Mouse (Mus musculus) cortical plate, adult 2 months (tissue): ENCODE data around the gene Musk. TPM values are rescaled to one million over a fixed set of nuclear protein-coding genes. Genes with fewer than 3 reads are reported as not detected.

ENCODE experiments used
- H3K27ac ChIP-seq: fragments of 200-500 bp; 2 replicates; pipeline ENCODE4 v1.5.1; 2012; ENCODE audit warnings: low read length, control low read depth, inconsistent platforms; ENCODE audit not compliant: insufficient read depth
- H3K4me1 ChIP-seq: fragments of 200-500 bp; 2 replicates; pipeline ENCODE4 v1.6.1; 2011; ENCODE audit warnings: low read length; ENCODE audit not compliant: control insufficient read depth, insufficient read depth
- H3K4me3 ChIP-seq: fragments of 200-500 bp; 2 replicates; pipeline ENCODE4 v1.5.1; 2011; ENCODE audit warnings: mild to moderate bottlenecking, low read length, control low read depth; ENCODE audit not compliant: insufficient read depth
- CTCF ChIP-seq: fragments of 200-500 bp; IDR thresholded peaks from 2 replicates; pipeline ENCODE4 v1.5.1; 2011; ENCODE audit warnings: mild to moderate bottlenecking, control low read depth, low read length; ENCODE audit not compliant: insufficient read depth; ENCODE audit errors: extremely low read depth
- POLR2A ChIP-seq: fragments of 200-500 bp; IDR thresholded peaks from 2 replicates; pipeline ENCODE4 v1.6.1; 2011; ENCODE audit warnings: mild to moderate bottlenecking, low read length, control low read depth; ENCODE audit not compliant: insufficient read depth; ENCODE audit errors: extremely low read depth
- polyA plus RNA-seq: library from polyadenylated mRNA; depleted of rRNA; stranded (reverse); fragments of >200 nt; gene quantifications from 2 replicates; pipeline ENCODE4 v1.2.3, GENCODE M21; 2012

Musk gene
- polyA plus RNA-seq, 1 experiment = 0.67 TPM

DNA sequence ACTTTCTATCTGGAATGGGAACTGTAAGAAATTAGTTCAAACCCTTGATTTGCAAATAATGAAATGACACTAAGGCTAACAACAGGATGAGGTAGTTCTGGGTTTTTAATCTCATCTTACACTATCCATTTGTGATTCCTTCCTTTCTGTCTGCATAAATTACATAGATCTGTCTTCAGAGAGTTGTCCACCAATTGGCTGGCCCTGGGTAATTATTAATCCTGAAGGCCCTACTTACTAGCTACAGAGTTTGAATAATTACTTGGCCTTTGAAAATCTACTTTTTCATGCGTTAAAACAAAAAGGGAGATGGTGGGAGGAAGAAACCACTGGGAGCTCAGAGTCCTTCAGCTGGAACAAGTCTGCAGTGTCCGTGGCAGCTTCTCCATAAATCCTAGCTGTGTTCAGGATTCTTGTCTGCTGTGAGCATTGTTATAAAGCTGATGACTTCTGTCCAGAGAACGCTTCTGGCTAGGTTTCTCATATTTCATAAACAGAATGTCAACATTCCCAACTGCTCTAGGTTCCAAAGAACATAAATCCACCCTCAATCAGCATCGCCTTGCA is 29.3 kb downstream of the Musk start:
- no peak for TF ChIP-seq POLR2A
- H3K4me1 ChIP-seq = no peaks in the 10 kb centered on the region
- H3K4me3 ChIP-seq = no peak overlapping the region
- no peak overlapping the region for H3K27ac ChIP-seq

DNA sequence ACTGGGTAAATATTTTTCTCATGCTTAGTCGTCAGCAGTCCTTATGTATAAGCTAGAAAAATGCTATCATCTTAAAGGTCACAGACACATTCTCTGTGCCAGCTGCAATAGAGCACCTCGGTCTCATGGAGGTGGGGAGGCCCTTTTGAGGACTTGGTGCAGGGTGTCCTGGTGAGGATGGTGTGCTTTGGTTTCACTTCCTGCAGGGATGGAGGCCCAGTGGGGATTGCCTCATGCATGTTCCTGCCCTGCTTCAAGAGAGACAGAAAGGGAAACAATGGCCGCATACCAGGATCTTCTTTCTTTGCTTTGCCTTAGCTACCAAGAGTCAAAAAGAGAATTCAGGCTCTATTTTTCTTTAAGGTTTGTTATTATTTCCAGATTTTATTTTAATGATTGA is 31.8 kb downstream of the Musk start:
- TF ChIP-seq POLR2A (no peak), CTCF (no peak)
- no peak overlapping the region for H3K27ac ChIP-seq
- H3K4me1 ChIP-seq = no peaks in the 10 kb centered on the region
- no peak overlapping the region for H3K4me3 ChIP-seq

DNA sequence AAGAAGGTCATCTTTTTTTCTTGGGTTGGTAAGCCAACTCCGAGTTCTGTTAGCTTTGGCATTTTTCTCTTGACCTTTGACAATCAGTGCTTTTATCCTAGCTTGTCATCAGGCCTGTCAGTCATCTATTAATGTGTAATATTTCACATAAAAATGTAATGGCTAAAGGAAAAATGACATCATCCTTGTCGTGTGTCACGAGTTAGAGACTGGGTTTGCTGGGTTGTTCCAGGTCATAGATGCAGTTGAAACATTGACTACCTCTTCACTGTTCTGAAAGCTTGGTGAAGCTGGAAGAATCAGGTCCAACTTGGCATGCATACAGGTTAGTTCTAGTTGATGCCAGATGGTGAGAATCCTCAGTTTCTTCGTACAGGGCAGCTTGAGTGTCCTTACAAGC is 34.5 kb downstream of the Musk start:
- Histone ChIP-seq H3K27ac (no peak overlapping the region), H3K4me1 (no peaks in the 10 kb centered on the region), H3K4me3 (no peak overlapping the region)
- TF ChIP-seq POLR2A (no peak), CTCF (no peak)

DNA sequence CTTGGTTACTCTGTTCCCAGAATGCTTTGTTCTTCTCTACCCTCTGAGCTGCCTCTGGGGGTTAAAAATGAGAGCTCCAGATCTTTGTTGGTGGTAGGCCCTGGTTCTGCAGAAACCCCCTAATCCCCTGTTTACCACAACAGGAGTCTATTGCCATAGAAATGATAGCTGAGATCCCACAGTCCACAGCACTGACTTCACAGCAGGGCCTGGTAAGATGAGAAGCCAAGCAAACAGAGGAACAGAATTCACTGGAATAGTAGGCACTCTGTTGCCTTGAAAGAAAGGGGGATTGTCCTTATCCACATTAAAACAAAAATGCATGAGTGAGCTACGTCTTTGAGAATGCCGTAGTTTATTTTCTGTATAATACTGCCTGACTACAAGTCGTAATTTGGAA is 41.0 kb downstream of the Musk start:
- Histone ChIP-seq H3K27ac (no peak overlapping the region), H3K4me1 (no peaks in the 10 kb centered on the region), H3K4me3 (no peak overlapping the region)
- TF ChIP-seq CTCF (no peak), POLR2A (no peak)

DNA sequence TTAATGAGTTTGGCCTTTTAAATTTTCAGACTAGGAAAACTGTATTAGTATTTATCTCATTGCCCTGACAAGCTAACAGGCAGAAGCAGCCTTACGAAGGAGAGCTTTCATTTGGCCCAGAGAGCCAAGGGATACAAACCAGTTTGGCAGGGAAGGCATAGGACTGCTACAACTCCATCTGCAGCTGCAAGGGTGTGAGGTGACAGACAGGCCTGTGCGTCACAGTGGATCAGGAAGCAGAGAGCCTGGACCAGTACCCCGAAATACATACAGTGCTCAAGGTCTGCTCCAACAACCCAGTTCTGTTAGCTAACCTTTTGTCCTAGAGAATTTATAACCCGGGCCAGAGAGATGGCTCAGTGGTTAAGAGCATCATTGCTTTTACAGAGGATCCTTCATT is 42.5 kb downstream of the Musk start:
- no peak overlapping the region for H3K27ac ChIP-seq
- TF ChIP-seq POLR2A (no peak), CTCF (no peak)
- H3K4me3 ChIP-seq = no peak overlapping the region
- H3K4me1 ChIP-seq = no peaks in the 10 kb centered on the region

DNA sequence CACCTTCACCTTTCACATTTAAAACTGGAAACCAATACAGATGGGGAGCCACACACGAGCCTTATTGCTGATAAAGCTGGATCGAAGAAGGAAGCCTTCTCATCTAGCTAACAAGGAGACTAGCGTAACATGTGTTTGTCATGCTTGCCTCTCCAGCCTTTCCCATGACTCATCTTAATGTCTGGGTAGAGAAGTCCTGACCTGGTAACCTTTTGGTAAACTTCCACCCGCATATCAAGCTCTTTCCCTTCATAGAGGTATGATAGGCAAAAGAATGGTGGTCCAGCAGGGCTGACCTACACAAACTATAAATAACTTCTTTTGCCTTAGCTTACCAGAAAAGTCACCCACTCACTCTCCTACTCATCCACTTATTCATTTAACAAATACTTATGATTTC is 44.3 kb downstream of the Musk start:
- Histone ChIP-seq H3K4me3 (no peak overlapping the region), H3K4me1 (no peaks in the 10 kb centered on the region)
- TF ChIP-seq POLR2A (no peak), CTCF (no peak)

DNA sequence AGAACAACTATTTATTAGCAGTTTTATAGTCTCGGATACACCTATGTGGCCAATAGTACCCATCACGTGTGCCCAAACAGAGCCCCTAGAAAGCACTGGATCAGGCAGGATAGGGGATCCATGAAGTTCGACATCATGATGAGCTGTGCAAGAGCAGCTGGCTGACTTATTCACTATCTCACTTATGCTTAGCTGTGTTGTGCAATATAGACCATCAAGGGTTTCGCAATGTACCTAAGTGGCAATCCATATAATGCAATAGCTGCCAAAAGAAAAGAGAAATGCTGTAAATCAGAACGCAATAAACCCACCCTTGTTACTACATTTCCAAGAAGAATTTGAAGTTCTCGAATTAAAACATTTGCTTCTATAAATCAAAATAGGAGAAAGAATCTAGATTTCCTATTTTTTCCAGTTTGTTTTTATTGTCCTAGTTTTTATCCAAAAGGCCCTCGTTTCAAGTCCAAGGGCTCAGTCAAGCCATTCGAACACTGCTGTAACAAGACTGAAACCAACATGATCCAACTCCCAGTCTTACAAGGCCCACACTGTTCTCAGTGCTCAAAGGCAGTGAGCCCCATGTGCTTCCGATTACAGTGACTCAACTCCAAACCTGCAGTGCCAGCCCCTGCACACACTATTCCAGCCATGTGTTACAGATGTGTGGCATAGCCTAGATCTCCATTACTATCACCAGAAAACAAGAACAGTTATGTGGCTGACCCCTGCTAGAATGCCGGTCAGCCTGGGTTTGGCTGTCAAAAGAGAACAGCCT is 45.3 kb downstream of the Musk start:
- Histone ChIP-seq H3K27ac (no peak overlapping the region), H3K4me1 (no peaks in the 10 kb centered on the region), H3K4me3 (no peak overlapping the region)
- TF ChIP-seq POLR2A (no peak), CTCF (no peak)

More for the DNA sequence above, 44.3 kb downstream of the Musk start:
- H3K27ac ChIP-seq = no peak overlapping the region

DNA sequence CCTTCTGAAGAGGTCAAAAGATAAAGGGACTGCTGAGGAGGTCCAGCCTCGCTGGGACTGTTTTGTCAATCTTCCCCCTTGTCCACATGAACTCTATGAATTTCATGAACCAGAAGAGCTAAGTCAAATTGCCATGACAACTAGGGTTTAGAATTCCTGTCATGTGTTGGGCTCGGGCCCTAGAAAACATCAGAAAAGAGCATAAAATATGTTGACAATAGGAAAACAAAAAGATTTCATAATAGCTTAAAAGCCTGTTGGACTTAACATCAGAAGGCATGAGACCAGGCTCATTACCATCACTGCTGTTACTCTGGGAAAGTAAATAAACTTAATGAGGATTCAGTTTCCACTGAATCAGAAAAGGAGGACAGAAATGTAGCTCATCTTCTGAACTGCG is 46.6 kb downstream of the Musk start:
- no peak overlapping the region for H3K4me3 ChIP-seq
- TF ChIP-seq CTCF (no peak), POLR2A (no peak)

DNA sequence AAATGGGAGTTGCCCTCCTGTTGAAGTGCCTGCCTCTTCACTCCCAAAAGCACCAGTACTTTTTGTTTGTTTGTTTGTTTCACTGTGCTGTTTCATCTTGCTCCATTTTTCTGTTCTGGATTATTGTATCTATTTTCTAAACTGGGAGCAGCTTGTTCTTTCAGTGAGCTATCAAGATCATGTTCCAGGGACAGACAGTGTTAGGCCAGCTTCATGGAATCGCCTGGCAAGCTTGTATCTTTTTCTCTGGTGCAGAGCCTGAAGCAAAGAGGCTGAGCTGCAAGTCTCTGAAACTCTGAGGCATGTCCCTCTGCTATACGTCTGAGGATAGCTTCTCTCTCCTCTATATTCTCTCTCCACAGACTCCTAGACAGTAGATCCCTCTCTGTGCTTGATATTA is 50.5 kb downstream of the Musk start:
- no peak overlapping the region for H3K4me3 ChIP-seq
- H3K4me1 ChIP-seq = no peaks in the 10 kb centered on the region
- no peak for TF ChIP-seq POLR2A
- no peak overlapping the region for H3K27ac ChIP-seq

More for the DNA sequence above, 46.6 kb downstream of the Musk start:
- H3K27ac ChIP-seq = no peak overlapping the region
- H3K4me1 ChIP-seq = no peaks in the 10 kb centered on the region

DNA sequence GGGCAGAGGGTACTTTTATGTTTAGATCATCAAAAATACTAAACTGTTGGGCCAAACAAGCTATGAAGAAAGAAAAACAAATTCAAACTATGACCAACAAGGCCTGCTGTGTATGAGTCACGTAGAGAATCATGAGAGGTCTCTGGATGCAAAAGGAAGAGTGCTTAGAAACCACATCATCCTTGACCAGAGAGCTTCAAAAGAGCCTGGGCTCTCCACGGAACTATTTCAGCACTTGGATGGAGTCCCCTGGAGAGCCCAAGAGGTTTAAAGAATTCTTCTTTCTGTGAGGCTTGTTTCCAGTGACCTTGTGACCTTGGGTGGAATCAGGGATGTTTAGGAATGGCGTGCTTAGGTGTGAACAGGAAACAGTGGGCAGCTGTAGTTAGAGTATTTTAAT is 53.5 kb downstream of the Musk start:
- no peak for TF ChIP-seq POLR2A

DNA sequence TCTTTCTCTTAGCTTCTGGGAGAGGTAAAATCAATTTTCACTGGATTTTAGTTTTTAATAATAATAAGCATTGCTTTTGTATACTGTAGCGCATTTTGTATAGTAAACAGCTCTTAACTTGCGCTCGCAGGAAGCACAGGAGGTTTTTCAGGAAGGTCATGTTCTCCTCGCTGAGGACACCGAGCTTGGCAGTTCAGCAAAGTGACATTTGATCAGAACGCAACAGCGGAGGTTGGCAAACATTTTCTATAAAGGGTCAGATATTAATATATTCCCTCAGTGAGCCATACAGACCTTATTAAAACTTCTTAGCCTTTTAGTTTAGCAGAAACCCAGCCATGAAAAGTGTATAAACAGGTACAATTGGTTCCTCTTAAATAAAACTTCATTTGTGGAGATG is 64.4 kb downstream of the Musk start:
- TF ChIP-seq POLR2A = no peak
- H3K4me3 ChIP-seq = no peak overlapping the region
- H3K4me1 ChIP-seq = no peaks in the 10 kb centered on the region
- H3K27ac ChIP-seq = no peak overlapping the region

More for the DNA sequence above, 53.5 kb downstream of the Musk start:
- H3K4me1 ChIP-seq = no peaks in the 10 kb centered on the region
- no peak overlapping the region for H3K27ac ChIP-seq
- H3K4me3 ChIP-seq = no peak overlapping the region
